Mouse (Mus musculus): ENCODE measurements around the gene Cacna1c.
"Not testable (repeated sequence)": the region's sequence is repeated elsewhere in the genome, so short reads cannot be mapped to it uniquely, and the experiment has no call there.

DNA sequence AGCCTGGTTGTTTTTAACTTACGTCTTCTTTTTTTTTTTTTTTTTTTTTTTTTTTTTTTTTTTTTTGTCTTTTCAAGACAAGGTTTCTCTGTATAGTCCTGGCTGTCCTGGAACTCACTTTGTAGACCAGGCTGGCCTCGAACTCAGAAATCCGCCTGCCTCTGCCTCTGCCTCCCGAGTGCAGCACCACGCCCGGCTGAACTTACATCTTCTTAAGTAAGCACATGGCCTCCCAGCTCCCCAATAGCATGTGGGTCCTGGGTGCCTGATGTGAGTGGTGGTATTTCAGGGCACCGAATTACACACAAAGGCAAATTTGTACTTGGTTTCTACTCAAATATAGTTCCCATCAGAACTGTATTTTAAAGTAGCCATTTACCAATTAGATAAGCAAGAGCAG, 9.8 kb upstream of the Cacna1c start:
- TF ChIP-seq POU5F1 (IDR thresholded peaks at IDR 0.05; ENCODE audit: borderline replicate concordance, low read length); CTCF (conservative IDR thresholded peaks at IDR 0.05; ENCODE audit: low read length); NANOG (IDR thresholded peaks at IDR 0.05; ENCODE audit: borderline replicate concordance, low read length): not testable (repeated sequence)
